Mouse (Mus musculus): ENCODE results near the gene Pabpc1l. TPM values are rescaled to one million over a fixed set of nuclear protein-coding genes. Genes with fewer than 3 reads are reported as not detected.

The Pabpc1l gene
- 1 to 10 TPM in 3 of 4 experiments, under 1 TPM in 1; 0.56 to 2.2 (median 1.3) TPM for total RNA-seq (2022)

GRCm38 (mm10) chr2:164025150-164025549 is at the start of gene Pabpc1l:
Gene Pabpc1l (plus strand): TSS chr2:164025450.
- DNase-seq = no peak

GRCm38 (mm10) chr2:163976448-163976847 is 48.8 kb upstream of the Pabpc1l start:
- DNase-seq = no peak

DNA sequence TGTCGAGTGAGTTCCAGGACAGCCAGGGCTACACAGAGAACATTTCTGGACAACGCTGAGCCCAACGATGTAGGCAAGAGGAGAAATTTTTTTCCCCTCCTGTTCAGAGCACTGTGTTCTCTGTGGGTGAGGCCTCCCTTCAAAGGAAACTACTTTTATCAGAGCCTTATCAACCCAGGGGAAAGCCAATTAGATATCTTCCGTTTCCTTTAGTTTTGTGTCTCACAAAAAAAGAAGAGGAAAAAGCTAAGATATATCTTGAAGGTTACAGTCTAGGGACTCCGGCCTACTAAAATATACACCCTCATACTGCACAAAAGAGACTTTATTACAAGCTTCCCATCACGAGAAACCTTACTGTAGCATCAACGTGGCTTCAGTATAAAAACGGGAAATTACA is 38.0 kb upstream of the Pabpc1l start:
- DNase-seq = no peak

DNA sequence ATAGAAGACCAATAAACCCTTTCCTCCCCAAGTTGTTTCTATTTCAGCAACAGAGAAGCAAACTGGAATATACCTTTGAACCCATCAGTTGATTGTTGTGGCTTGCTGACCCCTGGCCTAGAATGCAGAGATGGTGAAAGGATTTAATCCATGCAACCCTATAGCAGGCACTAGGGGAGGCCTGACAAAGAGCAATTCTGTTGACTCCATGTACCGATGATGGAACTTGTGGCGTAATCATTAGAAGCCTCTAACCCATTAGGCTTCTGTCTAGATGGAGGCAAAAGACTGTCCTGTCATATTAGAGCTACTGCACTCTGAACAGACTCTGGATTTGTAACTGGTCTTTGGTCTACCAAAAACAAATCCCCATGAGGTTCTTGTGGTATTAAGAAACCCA is 32.4 kb upstream of the Pabpc1l start:
- no peak for DNase-seq

GRCm38 (mm10) chr2:163994654-163994976 is 30.6 kb upstream of the Pabpc1l start, which contains the start of gene Ywhab:
Gene Ywhab (plus strand): TSS chr2:163994960.
- DNase-seq = no peak

GRCm38 (mm10) chr2:163994977-163995862 is 30.0 kb upstream of the Pabpc1l start:
- peak; percentile 97 for DNase-seq

GRCm38 (mm10) chr2:163996275-163996674 is 29.0 kb upstream of the Pabpc1l start:
- no peak for DNase-seq

DNA sequence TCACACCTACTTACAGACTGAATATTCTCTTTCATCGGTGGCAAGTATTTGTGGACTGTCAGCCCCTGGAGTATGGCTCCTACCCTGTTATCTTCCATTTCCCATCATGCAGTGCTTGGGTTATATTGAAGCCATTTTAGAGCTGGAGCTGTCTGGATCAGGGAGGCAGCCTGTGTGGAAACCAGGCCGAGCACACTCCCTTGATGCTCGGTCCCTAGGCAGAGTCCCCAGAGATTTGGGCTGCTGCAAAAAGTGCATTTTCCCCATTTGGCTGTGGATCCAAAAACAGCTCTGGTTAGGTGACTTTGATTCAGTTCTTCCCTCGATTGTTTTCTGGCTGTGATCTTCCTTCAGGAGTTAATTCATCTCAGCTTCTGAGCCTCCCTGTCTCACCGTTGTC is 28.4 kb upstream of the Pabpc1l start:
- DNase-seq = no peak

DNA sequence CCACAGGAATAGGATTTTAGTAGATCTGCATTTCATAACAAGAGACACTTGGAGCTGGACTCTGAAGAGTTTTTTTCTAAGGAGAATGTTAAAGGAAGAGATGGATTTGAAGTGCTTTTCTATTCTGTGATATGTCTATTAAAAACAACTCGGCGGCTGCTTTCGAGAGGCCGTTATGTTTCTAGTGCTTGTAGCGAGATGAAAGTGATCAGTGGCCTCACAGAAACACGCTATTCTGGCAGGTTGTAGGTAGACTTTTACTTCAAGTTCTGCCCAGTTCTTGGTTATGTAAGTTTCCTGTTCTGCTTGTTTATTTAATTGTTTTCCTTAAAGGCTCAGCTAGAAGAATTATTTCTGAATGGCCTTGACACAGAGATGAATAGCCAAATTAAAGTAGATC is 26.3 kb upstream of the Pabpc1l start:
- no peak for DNase-seq

DNA sequence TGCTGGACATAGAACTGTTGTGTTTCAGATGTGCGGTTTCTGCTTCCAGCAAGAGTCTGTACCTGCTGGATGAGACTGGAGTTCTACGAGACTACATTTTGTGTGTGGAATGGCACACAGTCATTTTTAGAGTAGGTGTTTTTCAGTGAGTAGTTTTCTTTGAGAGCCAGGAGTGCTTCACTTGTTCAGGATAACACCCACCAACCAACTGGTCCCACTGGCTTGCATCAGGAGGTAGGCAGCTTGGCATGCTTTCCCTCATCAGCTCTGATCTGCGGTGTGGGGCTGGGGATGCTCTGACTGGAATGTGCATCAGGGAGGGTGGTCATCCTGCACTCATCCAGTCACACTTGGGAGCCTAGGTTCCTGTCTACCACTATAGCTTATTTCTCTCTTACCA is 22.6 kb upstream of the Pabpc1l start:
- no peak for DNase-seq

GRCm38 (mm10) chr2:164004503-164004902 is 20.7 kb upstream of the Pabpc1l start:
- DNase-seq = no peak

DNA sequence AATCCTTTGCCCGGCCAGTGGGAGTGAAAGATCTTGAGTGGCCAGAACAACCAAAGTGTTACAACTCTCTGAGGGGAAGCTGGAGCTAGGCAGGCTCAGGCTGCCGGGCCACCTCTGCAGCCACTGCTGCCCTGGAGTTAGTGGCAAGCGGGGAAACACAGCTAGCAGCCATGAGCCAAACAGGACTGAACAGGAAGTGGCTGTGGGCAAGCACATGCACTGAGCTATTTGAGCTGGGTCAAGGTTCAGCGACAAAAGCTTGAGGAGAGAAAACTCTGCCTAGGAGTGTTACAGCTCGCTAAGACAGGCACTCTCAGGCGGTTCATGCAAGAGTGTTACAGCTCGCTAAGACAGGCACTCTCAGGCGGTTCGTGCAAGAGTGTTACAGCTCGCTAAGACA is 18.3 kb upstream of the Pabpc1l start:
- DNase-seq = no peak

DNA sequence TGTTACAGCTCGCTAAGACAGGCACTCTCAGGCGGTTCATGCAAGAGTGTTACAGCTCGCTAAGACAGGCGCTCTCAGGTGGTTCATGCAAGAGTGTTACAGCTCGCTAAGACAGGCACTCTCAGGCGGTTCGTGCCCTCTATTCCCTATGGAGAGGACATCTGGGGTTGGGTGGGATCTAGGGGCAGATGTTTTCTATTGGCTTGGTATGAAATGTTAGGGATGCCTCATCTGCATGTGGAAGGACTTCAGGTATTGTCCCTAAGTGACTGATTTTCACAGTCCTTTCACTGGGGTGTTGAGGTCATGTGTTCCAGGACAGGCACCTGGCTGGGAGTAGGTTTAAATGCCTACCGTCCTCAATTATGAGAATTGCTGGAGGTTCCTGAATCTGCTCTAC is 17.7 kb upstream of the Pabpc1l start:
- DNase-seq = no peak

DNA sequence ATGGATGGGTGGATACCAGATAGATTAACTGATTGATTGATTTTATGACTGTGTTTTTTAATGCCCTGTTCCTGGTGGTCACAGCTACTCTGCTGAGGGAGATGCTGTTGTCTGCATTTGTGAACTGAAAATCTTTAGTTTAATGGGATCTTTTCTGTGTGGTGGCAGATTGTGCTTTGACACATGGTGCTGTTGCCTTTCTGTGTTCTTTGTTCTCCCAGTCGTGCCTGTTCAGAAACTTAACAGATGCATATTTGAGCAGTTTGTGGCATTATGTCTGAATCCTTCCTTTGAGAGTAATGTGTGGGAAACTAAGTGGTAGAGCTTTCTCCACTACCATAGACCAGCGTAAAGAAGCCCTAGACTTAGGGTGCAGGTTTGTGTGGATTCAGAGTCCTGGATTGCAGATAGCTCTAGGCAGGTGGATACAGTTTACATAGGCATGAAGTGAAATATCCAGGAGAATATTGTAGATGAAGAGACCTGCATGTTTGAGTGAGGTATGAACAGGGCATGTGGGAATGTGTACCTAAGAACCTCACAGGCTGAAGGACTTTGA is 17.2 kb upstream of the Pabpc1l start:
- DNase-seq = no peak

DNA sequence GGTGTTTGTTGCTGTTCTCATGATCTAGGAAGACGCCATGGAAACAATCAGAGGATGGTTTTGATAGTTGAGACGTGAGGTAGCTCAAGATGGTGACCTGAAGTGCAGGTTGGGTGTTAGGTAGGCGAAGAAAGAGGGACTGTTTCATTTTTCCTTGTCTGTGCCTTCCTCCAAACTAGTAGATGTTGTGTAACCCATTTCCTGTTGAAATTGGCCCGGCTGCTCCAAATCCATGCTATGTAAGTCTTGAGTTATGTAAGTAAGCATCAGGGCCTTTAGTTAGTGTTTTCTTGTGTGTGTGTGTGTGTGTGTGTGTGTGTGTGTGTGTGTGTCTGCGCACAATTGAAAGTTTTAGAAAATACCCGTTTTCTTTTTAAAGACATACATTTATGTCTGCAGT is 16.0 kb upstream of the Pabpc1l start:
- no peak for DNase-seq

GRCm38 (mm10) chr2:164010496-164010895 is 14.8 kb upstream of the Pabpc1l start:
- no peak for DNase-seq

DNA sequence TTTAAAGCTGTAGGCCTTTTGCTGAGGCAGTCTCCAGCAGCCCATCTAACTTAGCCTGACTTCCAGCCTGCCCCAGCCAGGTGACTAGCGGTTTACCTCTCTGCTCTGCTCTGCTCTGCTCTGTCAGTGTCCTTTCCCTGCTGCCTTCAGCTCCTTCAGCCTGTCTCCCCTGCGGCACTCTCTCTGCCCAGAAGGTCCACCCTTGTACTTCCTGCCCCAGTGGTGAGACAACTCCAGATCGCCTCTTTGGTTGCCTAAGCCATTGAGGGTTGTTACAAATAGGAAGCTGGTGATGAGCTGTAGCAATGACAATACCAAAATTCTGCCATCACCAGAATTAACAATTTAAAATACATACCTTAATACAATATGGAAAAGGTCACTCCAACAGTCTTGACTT is 14.3 kb upstream of the Pabpc1l start:
- DNase-seq = no peak

- DNase-seq = no peak
Measured at GRCm38 (mm10) chr2:164015304-164015703, 9.9 kb upstream of the Pabpc1l start.

- no peak for DNase-seq
Measured at GRCm38 (mm10) chr2:164018910-164019309, 6.3 kb upstream of the Pabpc1l start.

- no peak for DNase-seq
Measured at GRCm38 (mm10) chr2:164019943-164020342, 5.3 kb upstream of the Pabpc1l start.

- DNase-seq = no peak
Measured at GRCm38 (mm10) chr2:164022104-164022503, 3.1 kb upstream of the Pabpc1l start.

GRCm38 (mm10) chr2:164031147-164031546 is 5.9 kb downstream of the Pabpc1l start:
- DNase-seq = no peak

- no peak for DNase-seq
Measured at GRCm38 (mm10) chr2:164032973-164033372, 7.7 kb downstream of the Pabpc1l start.

GRCm38 (mm10) chr2:164036520-164037019 is 11.3 kb downstream of the Pabpc1l start:
- no peak for DNase-seq
